Mouse (Mus musculus) 416B (cell line): ENCODE results near the gene Htatip2.

ENCODE experiments used
- DNase-seq: peaks from one replicate; pipeline ENCODE4 v3.0.0; 2011; ENCODE audit warnings: low read depth

Htatip2 gene

DNA sequence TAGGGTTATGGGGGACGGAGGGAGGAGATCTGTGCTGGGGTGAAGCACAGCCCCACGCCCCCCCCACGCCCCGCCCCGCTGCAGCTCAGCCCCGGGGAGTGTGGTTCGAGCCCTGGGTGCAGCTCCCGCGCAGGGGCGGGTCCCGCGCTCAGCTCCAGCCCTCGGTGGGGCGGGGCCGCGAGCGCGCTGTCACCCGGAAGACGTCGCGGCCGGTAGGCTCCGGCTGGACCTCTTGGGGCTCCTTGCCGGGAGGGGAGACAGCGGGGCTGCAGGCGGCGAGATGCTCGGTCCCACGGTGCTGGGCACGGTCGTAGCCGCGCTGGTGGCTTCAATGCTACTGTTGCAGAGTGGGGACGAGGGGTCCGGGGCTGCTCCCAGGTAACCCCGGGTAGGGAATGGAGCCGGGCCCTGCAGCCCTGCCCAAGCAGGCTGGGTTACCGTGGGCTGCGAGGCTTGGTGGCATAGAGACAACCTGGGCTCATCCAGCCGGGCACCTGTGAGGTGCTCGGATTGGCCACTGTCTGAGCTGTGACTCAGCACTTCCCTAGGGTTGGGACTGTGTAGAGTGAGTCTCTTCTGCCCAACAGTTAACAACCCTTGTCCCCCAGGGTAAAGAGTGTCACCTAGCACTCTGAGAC is at the start of gene Htatip2:
Gene Htatip2 (plus strand): TSS at position 182 of the 638 bp plus-strand sequence.
- DNase-seq, result peak; percentile 65

DNA sequence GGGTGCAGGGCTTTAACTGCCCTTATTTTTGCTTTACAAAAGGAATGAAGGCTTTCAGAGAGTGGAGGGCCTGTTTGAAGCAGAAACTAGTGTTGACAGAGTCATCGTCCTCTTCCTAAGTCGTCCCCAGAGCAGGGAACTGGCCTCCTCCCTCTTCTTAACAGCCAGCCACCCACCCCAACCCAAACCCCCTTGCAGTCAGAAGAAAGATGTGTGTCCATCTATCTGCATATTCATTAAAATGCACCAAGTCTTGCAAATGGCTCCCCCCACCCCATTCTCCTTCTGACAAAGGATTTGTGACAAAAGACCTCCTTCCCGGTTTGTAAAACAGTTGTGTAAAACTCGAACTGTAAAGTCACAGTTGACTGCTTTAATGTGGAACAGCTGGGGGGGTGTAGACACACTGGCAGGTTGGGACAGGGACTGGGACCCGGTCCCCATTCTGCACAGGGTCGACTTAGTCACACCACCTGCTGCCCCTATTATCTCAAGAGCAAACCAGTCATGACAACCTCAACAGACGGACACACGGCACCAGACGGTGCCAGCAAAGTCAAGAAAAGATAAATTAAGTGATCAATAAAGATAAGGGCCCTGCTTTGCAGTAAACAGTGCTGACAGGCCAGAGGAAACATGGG is 49.4 kb upstream of the Htatip2 start:
- DNase-seq, result no peak

DNA sequence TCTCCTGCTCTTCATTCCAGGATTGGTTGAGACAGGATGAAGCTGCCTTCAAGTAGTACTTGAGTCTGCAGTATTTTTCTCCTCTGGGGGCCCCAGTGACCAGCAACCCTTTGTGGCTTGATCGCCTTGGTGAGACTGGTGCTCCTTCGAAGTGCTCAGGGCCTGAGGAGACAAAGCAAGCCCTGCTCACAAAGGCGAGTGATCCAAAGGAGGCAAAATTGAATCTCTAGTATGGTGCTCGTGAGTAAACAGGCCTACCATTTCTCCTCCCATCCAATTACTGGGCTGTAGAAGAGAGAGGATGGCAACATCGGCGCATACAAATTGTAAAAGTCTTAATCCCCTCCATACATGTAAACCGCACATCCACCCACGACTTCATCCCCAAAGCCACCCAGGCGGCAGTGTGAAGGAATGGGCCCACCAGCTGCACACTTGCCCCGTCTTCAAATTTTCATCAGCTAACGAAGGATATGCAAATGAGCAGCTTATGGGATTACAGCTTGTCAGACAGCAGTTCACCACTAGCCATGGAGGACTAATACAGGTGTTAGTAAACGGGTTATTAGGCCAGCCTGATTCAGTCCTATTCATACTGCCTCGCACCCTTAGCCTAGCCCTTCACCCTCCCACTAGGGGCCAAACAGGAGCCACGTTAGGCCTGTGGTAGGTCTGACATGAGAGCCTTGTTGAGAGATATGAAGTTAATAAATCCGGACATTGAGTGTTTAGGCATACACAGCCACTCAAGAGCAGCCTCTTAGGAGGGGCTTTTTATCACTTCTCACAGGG is 40.8 kb upstream of the Htatip2 start:
- DNase-seq, result no peak

DNA sequence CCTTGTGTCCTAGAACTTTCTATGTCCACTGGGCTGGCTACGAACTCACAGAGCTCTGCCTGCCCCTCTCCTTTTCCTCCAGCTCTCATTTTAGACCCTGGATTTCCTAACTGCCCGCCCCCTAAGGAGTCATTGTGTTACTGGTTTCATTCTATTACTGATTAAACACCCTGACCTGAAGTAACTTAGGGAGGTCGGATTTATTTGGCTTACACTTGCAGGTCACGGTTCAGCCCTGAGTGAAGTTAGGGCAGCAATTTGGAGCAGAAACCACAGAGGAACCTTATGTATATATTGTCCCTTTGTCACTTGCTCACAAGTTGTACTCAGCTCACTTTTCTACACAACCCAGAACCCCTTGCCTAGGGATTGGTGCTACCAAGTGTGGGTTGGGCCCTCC is 24.6 kb upstream of the Htatip2 start:
- DNase-seq, result no peak

DNA sequence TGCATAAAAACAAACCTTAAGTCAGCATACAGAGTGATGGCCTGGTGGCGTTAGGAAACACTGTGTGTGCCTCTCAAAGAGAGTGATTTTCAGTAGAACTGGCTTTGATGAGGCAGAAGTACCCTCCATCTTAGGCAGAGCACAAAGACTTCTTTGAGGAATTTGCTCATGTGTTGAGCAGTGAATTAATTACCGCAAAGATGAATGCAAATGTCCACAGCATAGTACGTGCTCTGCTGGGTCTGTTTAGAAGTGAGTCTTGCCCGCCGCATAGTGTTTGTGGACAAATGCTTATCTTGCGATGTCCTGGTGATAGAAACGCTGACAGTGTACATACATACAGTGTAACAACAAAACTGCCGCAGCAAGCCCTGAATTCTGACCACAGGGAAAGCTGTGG is 19.5 kb upstream of the Htatip2 start:
- DNase-seq, result no peak

DNA sequence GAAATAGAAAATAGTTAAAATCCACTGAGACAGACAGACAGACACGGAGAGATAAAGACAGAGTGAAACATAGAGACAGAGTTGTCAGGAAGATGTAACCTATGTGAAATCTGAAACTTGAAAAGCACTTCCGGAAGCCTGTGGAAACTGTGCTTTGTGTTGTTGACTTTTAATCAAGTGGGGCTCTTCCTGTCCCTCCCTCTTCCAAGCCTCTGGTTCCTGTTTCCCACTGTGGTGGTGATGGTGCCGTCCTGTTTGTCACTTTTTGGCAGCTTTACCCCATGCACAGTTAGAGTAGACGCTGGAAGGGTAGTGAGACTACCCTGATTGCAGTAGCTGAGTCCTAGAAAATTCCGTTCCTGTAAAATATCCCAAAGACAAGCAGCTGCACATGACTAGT is 17.4 kb upstream of the Htatip2 start:
- DNase-seq, result peak; percentile 27

DNA sequence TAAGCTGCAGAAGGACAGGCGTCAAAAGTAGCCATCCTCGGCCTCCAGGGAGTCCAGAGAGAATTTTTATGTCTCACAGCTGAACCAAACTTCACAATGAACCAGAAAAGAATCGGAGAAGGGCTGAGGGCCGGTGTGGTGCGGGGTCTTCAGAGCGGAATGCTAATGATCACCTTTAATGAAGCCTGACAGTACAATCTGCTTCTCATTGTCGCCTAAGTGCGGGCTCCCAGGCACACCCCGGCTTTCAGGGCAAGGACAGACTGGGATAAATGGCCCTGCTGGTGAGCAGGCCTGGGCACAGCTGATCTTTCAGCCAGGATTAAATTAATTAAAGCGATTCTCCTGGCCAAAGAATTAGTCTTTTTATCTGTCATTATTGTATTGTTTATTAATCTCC is 17.0 kb upstream of the Htatip2 start:
- DNase-seq, result no peak

DNA sequence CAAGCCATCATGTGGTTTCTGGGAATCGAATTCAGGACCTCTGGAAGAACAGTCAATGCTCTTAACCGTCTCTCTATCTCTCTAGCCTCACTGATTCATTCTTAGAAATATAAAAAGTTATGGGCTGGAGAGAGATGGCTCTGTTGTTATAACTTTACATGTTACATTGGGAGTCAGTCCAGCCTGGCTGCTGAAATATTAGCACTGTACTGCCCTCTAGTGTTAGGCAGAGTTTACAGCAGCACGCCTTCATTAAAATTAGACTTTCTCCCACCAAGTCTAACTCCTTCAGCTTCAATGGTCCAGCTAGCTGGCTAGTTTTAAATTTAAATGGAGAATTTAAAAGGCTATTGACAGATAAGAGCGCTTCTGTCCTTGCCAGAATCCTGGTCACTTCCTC is 7.8 kb upstream of the Htatip2 start:
- peak; percentile 67 for DNase-seq

DNA sequence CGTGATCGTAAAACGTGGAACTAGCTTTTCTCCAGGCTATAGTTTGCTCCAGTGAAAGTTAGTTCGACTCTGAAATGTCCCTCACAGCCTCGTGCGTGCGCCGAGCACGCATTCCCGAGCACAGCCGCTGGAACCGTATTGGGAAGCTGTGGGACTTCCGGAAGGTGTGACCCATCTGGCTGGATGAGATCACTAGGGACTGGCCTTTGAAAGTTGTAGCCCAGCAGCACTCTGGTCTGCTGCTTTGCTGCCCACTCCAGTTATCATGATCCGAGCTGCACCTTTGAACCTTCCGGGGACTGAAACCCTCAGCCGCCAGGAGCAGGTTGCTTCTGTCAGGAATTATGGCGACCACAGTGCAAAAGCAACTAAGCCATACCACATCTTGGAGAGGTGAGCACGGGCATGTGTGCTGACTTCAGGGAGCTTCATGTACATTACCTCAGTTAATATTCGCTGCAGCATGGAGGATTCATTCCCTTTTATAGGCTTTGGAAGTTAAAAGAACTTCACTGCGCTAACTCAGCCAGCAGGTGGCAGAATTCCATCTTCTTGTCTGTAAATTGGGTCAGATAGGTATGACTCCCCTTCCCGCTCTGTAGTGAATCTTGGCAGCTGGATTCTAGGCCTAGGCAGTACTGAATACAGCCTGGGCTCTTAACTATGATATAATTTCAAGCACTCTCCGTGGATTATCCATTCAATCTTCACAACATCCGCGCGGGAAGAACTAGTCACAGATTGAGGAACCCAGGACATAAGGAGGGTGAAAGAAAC is 6.0 kb upstream of the Htatip2 start:
- peak; percentile 79 for DNase-seq

DNA sequence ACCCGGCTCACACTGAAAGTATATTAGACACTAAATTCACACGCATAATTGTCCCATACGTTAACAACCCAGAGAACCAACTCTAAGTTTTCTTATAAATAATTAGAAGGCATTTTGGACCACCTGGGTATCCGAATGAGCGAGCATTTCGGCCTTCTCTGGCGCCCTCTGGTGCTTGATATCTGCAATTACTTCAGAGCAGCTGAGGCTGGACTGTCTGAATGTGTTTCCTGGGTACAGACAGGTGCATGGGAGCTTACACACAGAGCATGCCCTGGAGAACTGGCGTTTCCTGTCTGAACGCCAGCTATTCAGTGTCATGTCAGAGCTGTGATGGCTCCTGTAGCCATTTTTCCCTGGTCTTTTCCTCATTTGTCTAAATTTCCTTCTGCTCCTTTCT is 4.1 kb upstream of the Htatip2 start:
- peak; percentile 61 for DNase-seq

DNA sequence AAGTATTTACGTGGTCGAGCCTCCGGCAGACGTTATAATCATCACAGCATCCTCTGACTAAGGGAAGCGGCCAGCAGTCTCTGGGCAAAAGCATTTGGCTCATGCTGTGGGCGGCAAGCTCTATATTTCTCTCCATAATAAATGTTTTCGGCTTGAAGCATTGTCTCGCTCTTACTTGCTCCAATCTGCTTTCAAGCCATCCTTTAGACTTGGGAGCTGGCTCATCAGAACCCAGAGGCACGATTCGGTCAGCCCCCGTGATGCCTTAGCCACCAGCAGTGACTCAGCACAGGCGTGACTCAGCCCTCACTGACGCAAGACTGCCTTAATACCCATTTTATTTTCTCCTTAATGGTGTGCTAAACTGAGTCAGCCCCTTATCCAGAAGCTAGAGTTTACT is 3.7 kb downstream of the Htatip2 start:
- peak; percentile 88 for DNase-seq

DNA sequence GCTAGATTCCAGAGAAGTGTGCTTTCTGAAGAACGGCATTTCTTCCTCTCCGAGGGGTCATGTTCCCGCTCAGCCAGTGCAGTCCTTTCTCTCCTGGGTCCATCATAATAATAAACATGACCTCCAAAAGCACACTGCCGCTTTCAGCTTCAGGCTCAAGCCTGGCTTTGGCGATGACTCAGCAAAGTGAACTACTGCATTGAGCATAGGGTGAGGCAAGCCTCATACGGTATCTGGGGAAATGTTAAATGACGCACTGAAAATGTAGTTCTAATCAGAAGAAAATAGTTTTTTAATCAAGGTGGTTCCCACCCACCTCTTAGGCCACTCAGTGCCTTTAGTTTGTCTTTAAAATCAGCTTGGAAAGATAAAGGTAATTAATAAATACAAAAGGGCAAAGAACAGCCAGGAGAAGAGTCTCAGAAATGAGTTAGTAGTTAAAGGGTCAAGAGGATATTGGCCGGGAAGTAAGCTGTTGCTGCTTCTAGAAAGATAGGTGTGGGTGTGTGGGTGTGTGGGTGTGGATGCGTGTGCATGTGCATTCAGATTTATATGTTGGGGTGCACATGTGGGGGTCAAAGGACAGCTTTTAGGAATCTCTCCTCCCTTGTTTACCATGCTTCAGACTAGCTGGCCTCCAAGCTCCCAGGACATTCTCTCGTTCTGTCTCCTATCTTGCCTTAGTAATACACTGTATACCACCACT is 5.2 kb downstream of the Htatip2 start:
- peak; percentile 61 for DNase-seq

DNA sequence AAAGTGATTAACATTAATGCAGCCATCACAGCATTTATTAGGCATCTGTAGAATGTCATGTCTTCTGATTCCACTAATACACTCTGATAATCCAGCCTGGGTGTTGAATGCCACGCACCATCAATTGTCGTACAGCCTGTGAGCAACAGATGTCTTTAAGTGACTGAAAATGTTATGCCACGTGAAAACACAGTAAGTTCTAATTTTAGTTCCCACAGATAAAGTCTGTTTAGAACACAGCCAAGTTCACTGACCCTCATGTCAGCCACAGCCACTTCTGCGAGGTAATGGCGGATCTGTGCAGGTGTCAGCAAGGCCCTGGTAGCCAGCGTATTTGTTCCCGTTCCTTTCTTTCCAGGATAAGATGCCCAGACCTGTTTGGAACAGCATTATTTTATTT is 7.3 kb downstream of the Htatip2 start:
- no peak for DNase-seq

DNA sequence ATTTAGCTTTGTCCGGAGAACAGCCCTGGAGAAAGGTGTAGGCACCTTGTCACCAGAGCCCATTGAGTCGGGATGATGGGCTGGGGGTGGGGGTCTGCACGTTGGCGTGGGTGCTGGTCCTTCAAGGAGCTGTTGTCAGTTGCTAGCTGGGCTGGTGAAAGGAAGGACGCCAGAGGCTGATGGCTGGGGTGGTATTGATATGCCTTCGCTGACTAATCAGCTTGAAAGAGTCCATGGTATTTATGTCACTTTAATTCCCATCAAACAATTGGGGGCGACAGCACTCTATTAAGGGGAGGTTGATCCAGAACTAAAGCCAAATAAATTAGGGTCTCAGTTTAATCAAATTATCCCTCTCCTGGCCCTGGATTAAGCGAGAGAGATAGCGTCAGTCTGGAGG is 9.6 kb downstream of the Htatip2 start:
- no peak for DNase-seq

DNA sequence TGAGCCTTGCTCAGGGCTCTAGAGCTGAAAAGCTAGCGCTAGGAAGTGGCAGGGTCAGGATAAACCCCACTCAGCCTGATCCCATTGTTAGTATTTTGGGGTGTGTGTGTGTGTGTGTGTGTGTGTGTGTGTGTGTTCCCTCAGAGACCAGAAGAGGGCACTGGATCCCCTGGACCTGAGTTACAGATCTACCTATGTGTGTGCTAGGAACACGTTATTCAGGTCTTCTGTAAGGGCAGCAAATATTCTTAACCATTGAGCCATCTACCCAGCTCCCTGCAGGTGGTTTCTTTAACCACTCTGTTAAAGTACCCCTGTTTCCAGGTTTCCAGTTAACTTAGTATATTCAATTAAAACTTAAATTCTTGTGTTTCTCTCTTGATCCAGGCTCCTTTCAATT is 15.5 kb downstream of the Htatip2 start:
- DNase-seq, result no peak

DNA sequence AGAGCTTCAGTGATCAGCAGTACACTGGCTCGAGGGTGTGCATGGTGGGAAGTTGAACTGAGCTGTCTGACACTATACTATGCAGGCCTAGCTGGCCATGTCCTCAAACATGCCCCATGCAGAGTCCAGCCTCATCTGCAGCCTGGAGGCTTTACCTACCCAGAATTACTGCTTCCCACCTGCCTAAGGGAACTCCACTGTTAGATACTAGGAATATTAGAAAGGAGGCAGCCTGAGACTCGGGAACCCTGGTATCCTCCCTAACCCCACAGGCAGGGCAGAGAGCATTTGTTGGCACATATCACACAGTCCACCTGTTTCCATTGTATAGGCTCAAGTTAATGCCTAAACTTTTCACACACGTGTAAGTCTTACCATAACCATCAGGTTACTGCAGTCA is 18.7 kb downstream of the Htatip2 start:
- DNase-seq, result no peak

DNA sequence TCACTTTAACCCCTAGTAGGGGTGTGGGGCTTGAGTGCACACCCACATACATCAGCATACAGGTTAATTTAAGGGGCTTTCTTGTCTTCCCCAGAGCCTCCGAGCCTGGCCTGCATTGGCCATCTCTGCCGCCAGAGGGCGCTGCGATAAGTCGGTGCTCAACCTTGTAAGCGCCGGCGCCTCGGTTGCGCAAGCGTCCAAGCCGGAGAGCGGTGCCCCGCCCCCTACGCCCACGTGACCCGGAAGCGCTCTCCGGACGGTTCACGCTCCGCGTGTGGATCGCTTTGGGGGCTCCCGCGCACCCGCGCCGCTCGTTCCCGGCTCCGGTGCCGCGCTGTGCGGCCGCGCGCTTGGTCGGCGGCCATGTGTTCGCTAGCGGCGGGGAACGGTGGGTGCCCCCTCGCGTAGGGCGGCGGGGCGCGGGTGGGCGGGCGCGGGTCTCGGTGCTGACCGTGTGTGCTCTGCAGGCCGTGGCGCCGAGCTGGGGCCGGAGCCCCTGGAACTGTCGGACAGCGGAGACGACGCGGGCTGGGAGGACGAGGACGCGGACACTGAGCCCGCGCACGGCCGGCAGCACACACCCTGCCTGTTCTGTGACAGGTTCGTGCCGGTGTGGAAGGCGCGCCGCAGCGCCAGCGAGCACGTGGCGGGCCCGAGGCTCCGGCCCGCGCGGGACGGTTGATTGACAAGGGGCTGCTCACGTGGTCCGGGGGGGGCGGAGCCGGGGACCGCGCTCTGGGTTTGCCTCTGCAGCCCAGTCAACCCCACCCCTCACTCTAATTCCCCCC is 19.4 kb downstream of the Htatip2 start, which contains the start of gene Prmt3:
Gene Prmt3 (plus strand): TSS at position 233 of the 788 bp plus-strand sequence.
- DNase-seq, result peak; percentile 95

DNA sequence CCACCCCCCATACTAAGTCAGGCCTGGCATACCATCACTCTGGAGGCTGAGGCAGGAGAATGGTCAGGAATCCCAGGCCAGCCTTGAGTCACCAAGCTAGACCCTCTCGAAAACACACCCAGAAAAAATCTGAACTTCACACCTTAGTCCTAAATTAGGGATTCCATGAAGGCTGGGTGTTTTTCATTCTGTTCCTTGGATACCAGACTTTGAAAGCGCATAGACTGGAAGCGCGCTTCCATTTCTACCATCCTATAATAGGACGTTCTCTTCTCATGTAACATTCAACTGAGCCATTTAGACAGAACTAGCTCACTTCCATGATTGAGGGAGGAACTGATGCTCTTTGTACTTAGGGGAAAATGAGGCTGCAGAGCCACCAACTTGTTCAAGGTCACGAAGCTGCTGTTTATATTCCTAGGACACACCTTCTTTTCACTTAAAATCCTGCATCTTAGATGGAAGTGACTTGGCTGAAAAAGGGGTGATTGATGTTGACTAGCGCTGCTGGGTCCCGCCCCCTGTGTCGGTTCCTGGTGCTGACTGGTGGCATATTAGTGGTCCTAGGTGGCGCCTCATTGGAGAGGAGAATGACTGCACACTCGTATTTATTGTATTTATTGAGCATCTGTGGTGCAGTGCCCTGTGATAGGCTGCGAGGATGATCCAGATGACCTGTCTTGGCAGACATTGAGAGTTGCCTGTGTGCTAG is 20.1 kb downstream of the Htatip2 start:
- DNase-seq, result peak; percentile 61

DNA sequence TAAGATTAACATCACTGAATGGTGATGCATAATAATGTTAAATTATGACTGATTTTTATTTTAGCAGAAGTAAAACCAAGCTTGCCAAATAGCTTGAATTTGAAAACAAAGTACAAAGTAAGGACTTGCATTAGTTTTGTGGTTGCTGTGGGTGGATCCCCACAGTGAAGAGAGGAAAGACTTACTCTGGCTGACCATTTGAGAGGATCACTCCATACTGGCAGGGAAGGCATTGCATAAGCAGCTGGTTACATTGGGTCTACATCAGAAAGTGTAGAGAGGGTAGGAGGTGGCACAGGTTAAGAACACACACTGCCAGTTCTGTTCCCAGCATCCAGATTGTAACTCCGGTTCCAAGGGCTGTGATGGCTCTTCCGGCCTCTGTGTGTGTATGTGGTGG is 24.1 kb downstream of the Htatip2 start:
- DNase-seq, result no peak

DNA sequence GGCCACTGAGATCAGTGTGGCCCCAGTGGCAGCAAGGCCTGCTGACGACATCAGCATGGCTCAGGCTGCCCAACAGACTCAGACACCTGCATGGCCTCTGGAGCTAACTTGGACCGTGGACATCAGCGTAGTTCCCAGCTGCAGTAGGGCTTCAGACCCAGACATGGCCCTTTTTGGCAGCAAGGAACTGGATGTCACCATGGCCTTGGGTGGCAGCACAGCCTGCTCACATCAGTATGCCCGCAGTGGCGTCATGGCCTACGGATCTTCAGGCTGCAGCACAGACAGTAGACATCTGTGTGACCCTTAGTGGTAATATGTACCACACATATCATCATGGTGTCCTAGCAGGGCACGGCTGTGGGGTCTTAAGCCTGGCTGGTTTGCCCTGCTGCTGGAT is 26.2 kb downstream of the Htatip2 start:
- DNase-seq, result no peak
